ENCODE assay signal across 8 mouse cellular contexts in the genomic region with DNA sequence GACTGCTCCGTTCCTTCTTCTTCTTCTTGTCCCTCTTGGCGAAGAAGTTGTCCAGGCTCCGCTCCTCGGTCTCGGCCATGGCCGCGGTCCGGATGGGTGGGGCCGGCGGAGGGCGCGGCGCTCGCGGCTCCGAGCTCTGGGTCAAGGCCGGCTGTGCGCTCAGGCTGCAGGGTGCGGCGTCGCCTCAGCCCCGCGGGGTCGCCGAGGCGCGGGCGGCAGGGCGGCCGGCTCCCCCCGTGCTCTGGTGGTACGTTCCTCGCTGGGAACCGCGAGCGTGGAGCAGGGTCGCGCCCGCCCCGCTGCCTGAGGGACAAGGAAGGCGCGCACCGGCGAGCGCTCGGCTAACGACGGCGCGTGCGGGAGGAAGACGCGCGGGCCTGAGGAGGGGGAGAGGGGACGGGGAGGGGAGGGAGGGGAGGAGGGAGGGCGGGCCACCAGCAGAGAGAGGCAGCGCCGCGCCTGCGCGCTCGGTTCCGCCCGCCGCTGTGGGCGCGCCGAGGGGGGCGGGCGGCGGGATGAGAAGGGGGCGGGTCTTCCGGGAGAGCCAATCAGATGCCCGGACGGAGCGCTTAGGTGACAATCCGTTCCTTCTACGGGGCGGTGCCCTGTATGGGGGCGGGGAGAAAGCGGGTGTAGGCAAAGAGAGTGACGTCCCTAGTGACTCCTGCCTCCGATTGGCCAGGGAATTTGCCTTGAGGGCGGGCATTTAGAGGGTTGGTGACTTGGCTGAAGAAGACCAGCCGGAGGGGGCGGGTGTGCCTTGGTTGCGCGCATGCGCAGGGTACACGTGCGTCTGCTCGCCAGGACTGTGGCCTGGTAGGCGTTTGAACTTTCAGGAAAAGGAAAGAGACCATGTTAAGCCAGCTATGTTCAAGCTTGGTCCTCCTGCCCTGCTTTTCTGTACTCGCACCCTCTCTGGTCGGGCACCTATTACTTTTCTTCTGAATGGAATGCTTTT. TPM values are rescaled to one million over a fixed set of nuclear protein-coding genes. Genes with fewer than 3 reads are reported as not detected.
DNase-seq lines count a peak whose midpoint lies in the region; ATAC-seq and TF ChIP-seq lines count a peak whose summit lies in the region.

Cdv3 (minus strand) TSS at position 551 of the 958 bp plus-strand sequence.

- no peaks in the 10 kb centered on the region for H3K27me3 ChIP-seq in hindbrain, postnatal 0 days (ENCODE audit: insufficient read depth, low read length)

- peaks cover 18% of the 10 kb centered on the region; the same call in 1 of the 2 replicates for H3K4me1 ChIP-seq in hindbrain, postnatal 0 days (ENCODE audit: insufficient read depth, low read length)

- intact Hi-C loops in gastrocnemius, adult 2 months (cut with DNase I) = loop anchor here (5.0 to 10.0 kb wide), 2 partner anchors 67 to 639 kb away; partner anchors contain the start of gene Nphp3
- intact Hi-C loops in left cerebral cortex, adult 2 months (cut with DNase I) = loop anchor here (10.0 kb wide), 2 partner anchors 399 to 639 kb away; partner anchors contain the start of genes Nphp3 and Tmem108

- WGBS in hindbrain, postnatal 0 days = under 1% methylated on average over 77 of the region's 95 CpGs

- no peaks in the 10 kb centered on the region for H3K36me3 ChIP-seq in hindbrain, postnatal 0 days (ENCODE audit: insufficient read depth, low read length)

- DNase-seq in ZHBTc4 (ENCODE audit: low read depth, low spot score) = peak; percentile 100
- DNase-seq in gastrocnemius, adult 2 months = peak; percentile 99
- DNase-seq in hindbrain, postnatal 0 days (ENCODE audit: low spot score) = peak; percentile 100
- DNase-seq in left cerebral cortex, adult 2 months (ENCODE audit: extremely low spot score in 1 of 2, low spot score in 2 of 2) = peak; percentile 96 to 99
- DNase-seq in right cerebral cortex, adult 2 months (ENCODE audit: low spot score in 2 of 2) = peak; percentile 99
- peak; percentile 99 for DNase-seq in urinary bladder, postnatal 14 days (ENCODE audit: low spot score)

- peak within 1 kb of the TSS; percentile 95 for H3K4me3 ChIP-seq in gastrocnemius, adult 2 months
- peak within 1 kb of the TSS; percentile 90 for H3K4me3 ChIP-seq in hindbrain, postnatal 0 days (ENCODE audit: low read length)
- peak within 1 kb of the TSS; percentile 90 for H3K4me3 ChIP-seq in left cerebral cortex, adult 2 months

- H3K4me2 ChIP-seq in hindbrain, postnatal 0 days (ENCODE audit: low read depth, low read length) = peak within 1 kb of the TSS; percentile 95

- TF ChIP-seq CTCF in gastrocnemius, adult 2 months (IDR thresholded peaks at IDR 0.05) = no peak
- TF ChIP-seq CTCF in hindbrain, postnatal 0 days (IDR thresholded peaks at IDR 0.05; ENCODE audit: low read depth) = peak; percentile 29; the same call in 1 of the 2 replicates
- no peak for TF ChIP-seq CTCF in left cerebral cortex, adult 2 months (IDR thresholded peaks at IDR 0.05)

- H3K27ac ChIP-seq in gastrocnemius, adult 2 months = peak within 1 kb of the TSS; percentile 97
- peak within 1 kb of the TSS; percentile 98 for H3K27ac ChIP-seq in hindbrain, postnatal 0 days
- peak within 1 kb of the TSS; percentile 89 for H3K27ac ChIP-seq in left cerebral cortex, adult 2 months

- no peaks in the 10 kb centered on the region for H3K9me3 ChIP-seq in hindbrain, postnatal 0 days (ENCODE audit: low read length)

- H3K9ac ChIP-seq in hindbrain, postnatal 0 days (replicated peaks; ENCODE audit: low read length) = peak within 1 kb of the TSS; percentile 91

- peak; percentile 94 for ATAC-seq in common myeloid progenitor, adult 5-6 weeks (replicated peaks; ENCODE audit: low read depth, poor library complexity, severe bottlenecking)
- peak; percentile 99 for ATAC-seq in hindbrain, postnatal 0 days
- ATAC-seq in megakaryocyte, adult 5-6 weeks (ENCODE audit: poor library complexity, severe bottlenecking) = peak; percentile 88

RNA-seq across cellular contexts. Expression of gene Cdv3, which starts in this region (rescaled TPM):
- 165 and 181 TPM in 2 replicates for total RNA-seq in common myeloid progenitor, adult 5-6 weeks (2017)
- 100 to 1,000 TPM; 186 to 246 TPM for total RNA-seq in gastrocnemius, adult 2 months (2021)
- 85.7 and 111 TPM in 2 replicates for total RNA-seq in hindbrain, postnatal 0 days (2014; rRNA removed)
- polyA plus RNA-seq in hindbrain, postnatal 0 days (2015; fragmentation: Nextera tagmentation; extraction: Ambion mirVana) = 90.5 and 97.5 TPM in 2 replicates
- total RNA-seq in left cerebral cortex, adult 2 months (2021) = 10 to 100 TPM; 74.1 to 79.7 TPM
- 68.3 and 69.7 TPM in 2 replicates for total RNA-seq in megakaryocyte, adult 5-6 weeks (2015)
- 111 and 118 TPM in 2 replicates for total RNA-seq in megakaryocyte, adult 5-6 weeks (2017)

Comparison
In these comparisons a context has a peak if more than half of its experiments do, and no peak if none do; other contexts are left out.
1. Peak in every context shown above with its lines: DNase-seq, ATAC-seq, H3K4me3 ChIP-seq and H3K27ac ChIP-seq.